Mouse (Mus musculus): ENCODE measurements around the gene Btbd35f18. TPM values are rescaled to one million over a fixed set of nuclear protein-coding genes. Genes with fewer than 3 reads are reported as not detected.

Gene Btbd35f18
- not detected in 2 replicates for polyA plus RNA-seq (2012; rRNA removed)

GRCm38 (mm10) chrX:3699933-3700332 lies at the start of gene Btbd35f18:
Gene Btbd35f18 (plus strand): TSS chrX:3700233.

Other genes with a start within 250 kb of the Btbd35f18 start
- gene Btbd35f10, start 52.7 kb downstream of the Btbd35f18 start, polyA plus RNA-seq (2012; rRNA removed), result not detected in 2 replicates

Data from liver, embryonic 18 days (tissue).